Mouse (Mus musculus) lung, embryonic 16.5 days (tissue): ENCODE data around the gene Myom1. TPM values are rescaled to one million over a fixed set of nuclear protein-coding genes. Genes with fewer than 3 reads are reported as not detected.

Experiments
- ATAC-seq: fragments of 200-750 bp; cut with Nextera tagmentation; 2 replicates; pipeline ENCODE4 v1.8.0; 2017; ENCODE audit warnings: low read depth, mild to moderate bottlenecking, moderate library complexity
- H3K27ac ChIP-seq: fragments of 300-500 bp; sonication (generic); 2 replicates; pipeline ENCODE4 v1.5.1; 2014; ENCODE audit warnings: mild to moderate bottlenecking, control low read depth, low read length
- H3K27me3 ChIP-seq: fragments of 300-500 bp; sonication (generic); 2 replicates; pipeline ENCODE4 v1.6.1; 2014; ENCODE audit warnings: low read depth, low read length, mixed read lengths; ENCODE audit not compliant: control insufficient read depth, insufficient read depth
- H3K36me3 ChIP-seq: fragments of 300-500 bp; sonication (generic); 2 replicates; pipeline ENCODE4 v1.6.1; 2014; ENCODE audit warnings: low read length; ENCODE audit not compliant: control insufficient read depth, insufficient read depth
- H3K4me1 ChIP-seq: fragments of 300-500 bp; sonication (generic); replicated peaks from 2 replicates; pipeline ENCODE4 v1.6.1; 2014; ENCODE audit warnings: low read length, mixed read lengths; ENCODE audit not compliant: control insufficient read depth, insufficient read depth
- H3K4me2 ChIP-seq: fragments of 300-500 bp; sonication (generic); 2 replicates; pipeline ENCODE4 v1.6.1; 2014; ENCODE audit warnings: low read depth, low read length, control low read depth
- H3K4me3 ChIP-seq: fragments of 300-500 bp; sonication (generic); 2 replicates; pipeline ENCODE4 v1.5.1; 2014; ENCODE audit warnings: mild to moderate bottlenecking, low read length, control low read depth
- H3K9ac ChIP-seq: fragments of 300-500 bp; sonication (generic); 2 replicates; pipeline ENCODE4 v1.6.1; 2014; ENCODE audit warnings: low read length, control low read depth
- H3K9me3 ChIP-seq: fragments of 300-500 bp; sonication (generic); 2 replicates; pipeline ENCODE4 v1.6.1; 2016; ENCODE audit warnings: low read length; ENCODE audit not compliant: control insufficient read depth
- WGBS: fragments of 180-500 bp; shearing (Covaris S2); extraction: QIAGEN DNeasy Blood & Tissue Kit; methylation state at CpG from one replicate; pipeline ENCODE4 v1.1.7; 2014; 5-methylcytosine and 5-hydroxymethylcytosine counted together
- polyA plus RNA-seq: library from polyadenylated mRNA; unstranded; fragments of >200 nt; fragmentation: Nextera tagmentation; extraction: Ambion mirVana; gene quantifications from 2 replicates; pipeline ENCODE4 v1.2.1, GENCODE M21; 2015

The Myom1 gene
- polyA plus RNA-seq, 1 experiment from 2014 or later: 11.4 TPM

DNA sequence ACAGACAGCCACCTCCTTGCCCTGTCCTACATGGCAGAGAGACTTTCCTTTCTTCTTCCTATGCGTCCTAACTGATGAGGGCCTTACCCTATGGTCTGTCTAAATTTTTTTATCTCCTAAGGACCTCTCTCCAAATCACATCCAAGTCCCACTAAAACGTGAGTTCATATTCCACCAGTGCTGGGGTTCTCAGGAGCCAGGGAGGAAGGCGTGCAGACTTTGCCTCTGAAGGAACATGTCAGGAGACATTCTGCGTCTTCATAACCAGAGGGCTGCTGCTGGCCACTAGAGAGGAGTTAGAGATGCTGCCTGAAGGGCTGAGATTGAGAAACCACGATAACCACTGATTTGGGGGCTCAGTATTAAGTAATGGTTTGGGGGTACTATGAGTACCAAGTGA lies 4.5 kb downstream of the Myom1 start:
- Histone ChIP-seq H3K27ac (no peak overlapping the region), H3K27me3 (no peaks in the 10 kb centered on the region), H3K9ac (no peak overlapping the region), H3K4me3 (no peak overlapping the region), H3K4me2 (no peak overlapping the region), H3K9me3 (no peaks in the 10 kb centered on the region), H3K36me3 (no peaks in the 10 kb centered on the region), H3K4me1 (peaks cover 9% of the 10 kb centered on the region)
- 75% methylated on average over 5 of the region's 5 CpGs for WGBS
- ATAC-seq: no peak

DNA sequence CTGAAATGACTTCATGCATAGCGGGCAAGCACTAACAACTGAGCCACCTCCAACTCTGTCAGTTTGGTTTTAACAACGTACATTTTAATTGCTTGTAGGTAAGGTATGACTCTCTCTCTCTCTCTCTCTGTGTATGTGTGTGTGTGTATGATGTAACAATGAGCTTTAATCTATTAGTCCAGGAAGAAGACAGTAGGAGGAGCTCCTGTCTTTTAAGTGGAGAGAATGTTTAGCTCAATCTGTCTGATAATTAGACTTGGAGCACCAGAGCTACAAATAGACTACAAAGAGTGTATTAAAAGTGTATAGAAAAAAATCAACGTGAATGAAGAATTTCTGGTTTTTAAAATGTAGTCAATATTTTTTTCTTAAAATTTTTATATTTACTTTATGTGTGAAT lies 6.2 kb downstream of the Myom1 start:
- no peak overlapping the region for H3K27ac ChIP-seq

DNA sequence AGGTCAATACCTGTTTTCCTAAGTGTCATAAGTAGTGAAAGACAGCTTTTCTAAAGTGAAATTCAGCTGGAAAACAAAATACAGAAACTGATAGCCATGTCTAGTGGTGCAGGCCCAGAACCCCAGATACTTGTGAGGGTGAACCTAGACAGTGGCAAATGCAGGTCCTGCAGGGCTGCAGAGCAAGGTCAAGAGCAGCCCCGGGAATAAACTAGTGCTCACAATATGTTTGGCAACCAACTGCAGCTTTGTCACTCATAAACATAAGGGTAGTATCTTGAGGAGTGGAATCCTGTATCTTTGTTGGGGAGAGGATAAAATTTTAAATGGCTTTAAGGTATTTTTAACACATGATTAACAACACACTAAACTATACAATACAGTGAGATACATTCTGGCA lies 7.3 kb downstream of the Myom1 start:
- Histone ChIP-seq H3K27me3 (no peaks in the 10 kb centered on the region), H3K4me3 (no peak overlapping the region), H3K9me3 (no peaks in the 10 kb centered on the region), H3K27ac (no peak overlapping the region), H3K36me3 (no peaks in the 10 kb centered on the region), H3K9ac (no peak overlapping the region), H3K4me2 (no peak overlapping the region), H3K4me1 (peaks cover 4% of the 10 kb centered on the region; the same call in 1 of the 2 replicates)
- WGBS: 53% methylated on average over 1 of the region's 1 CpGs
- no peak for ATAC-seq

More for the DNA sequence above, 6.2 kb downstream of the Myom1 start:
- no peak overlapping the region for H3K4me2 ChIP-seq
- H3K4me1 ChIP-seq: peaks cover 4% of the 10 kb centered on the region
- ATAC-seq: no peak
- H3K27me3 ChIP-seq: no peaks in the 10 kb centered on the region
- H3K9ac ChIP-seq: no peak overlapping the region
- 74% methylated on average over 3 of the region's 3 CpGs for WGBS
- no peak overlapping the region for H3K4me3 ChIP-seq
- no peaks in the 10 kb centered on the region for H3K9me3 ChIP-seq
- H3K36me3 ChIP-seq: no peaks in the 10 kb centered on the region

DNA sequence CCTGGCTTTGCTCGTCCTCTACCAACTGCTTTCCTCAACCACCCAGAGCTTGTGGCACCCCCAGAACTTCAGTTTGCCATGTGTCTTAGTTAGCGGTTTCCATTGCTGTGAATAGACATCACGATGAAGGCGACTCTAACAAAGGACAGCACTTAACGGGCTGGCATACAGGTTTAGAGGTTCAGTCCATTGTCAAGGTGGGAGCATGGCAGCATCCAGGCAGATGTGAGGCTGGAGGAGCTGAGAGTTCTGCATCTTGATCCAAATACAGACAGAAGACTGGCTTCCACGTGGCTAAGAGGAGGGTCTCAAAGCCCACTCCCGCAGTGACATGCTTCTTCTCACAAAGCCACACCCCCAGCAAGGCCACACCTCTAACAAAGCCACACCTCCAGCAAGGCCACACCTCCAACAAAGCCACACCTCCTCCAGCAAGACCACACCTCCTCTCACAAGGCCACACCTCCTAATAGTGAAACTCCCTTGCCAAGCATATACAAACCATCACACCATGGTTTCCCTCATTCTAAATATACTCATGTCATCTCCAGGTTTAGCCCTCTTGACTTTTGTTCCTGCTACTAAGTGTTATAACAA lies 8.3 kb downstream of the Myom1 start:
- Histone ChIP-seq H3K27ac (no peak overlapping the region), H3K4me1 (peaks cover 4% of the 10 kb centered on the region; the same call in 1 of the 2 replicates), H3K4me2 (no peak overlapping the region), H3K9ac (no peak overlapping the region), H3K27me3 (no peaks in the 10 kb centered on the region), H3K9me3 (no peaks in the 10 kb centered on the region), H3K36me3 (no peaks in the 10 kb centered on the region), H3K4me3 (no peak overlapping the region)
- WGBS: 55% methylated on average over 7 of the region's 7 CpGs
- no peak for ATAC-seq

DNA sequence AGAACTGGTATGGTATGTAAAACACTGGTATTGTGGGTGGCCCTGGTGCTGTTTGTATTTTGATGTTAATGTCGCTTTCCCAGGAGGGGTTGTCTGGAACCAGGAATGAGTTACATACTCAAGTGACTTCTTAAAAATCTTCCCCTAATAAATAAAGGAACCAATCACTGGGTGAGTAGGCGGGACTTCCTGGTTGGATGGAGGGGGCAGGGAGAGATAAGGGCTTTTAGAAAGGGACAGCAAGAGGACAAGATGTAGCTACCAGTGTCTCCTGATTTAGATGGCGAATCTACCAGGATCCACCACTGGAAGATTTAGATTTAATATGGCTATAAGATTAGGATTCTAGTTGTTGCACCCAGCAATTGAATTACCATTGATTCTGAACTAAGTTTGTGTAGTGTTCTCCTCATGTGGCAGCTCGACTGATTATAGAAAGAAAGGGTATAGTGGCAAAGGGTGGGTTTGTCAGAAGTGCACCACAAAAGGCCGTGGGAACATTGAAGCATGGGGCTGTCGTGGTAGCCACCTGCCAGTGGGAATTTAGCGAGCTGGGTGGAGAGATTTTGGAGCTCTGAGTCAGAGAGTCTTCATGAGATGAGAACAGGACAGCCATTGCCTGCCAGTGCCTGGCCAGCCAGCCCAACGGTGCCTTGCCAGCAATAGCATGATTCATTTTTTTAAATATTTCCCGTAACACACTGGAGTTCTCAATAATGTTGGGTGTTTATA lies 9.7 kb downstream of the Myom1 start:
- no peak for ATAC-seq
- no peak overlapping the region for H3K27ac ChIP-seq
- H3K4me1 ChIP-seq: peaks cover 4% of the 10 kb centered on the region; the same call in 1 of the 2 replicates
- H3K4me2 ChIP-seq: no peak overlapping the region
- no peaks in the 10 kb centered on the region for H3K36me3 ChIP-seq
- no peak overlapping the region for H3K9ac ChIP-seq
- H3K9me3 ChIP-seq: no peaks in the 10 kb centered on the region
- WGBS: 83% methylated on average over 9 of the region's 9 CpGs
- H3K4me3 ChIP-seq: no peak overlapping the region
- no peaks in the 10 kb centered on the region for H3K27me3 ChIP-seq

DNA sequence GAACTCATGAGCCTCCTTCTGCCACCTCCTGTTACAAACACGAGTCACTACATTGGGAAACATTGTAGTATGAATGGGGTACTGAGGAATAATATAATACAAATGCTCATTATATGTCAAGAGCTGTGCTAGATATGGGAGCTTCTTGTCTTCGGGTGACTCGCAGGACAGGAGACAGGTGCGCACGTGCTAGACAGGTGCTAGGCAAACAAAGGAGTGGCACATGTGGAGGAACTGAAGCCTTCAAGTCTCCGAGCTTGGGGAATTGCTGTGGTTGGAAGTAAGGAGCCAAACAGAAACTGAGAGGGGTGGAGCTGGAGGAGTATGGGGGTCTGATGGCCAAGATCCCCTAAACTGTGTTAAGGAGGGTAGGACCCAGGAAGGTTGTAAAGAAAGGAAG lies 10.7 kb downstream of the Myom1 start:
- ATAC-seq: no peak
- Histone ChIP-seq H3K4me1 (peaks cover 4% of the 10 kb centered on the region; the same call in 1 of the 2 replicates), H3K36me3 (no peaks in the 10 kb centered on the region), H3K27ac (no peak overlapping the region), H3K27me3 (no peaks in the 10 kb centered on the region), H3K4me2 (no peak overlapping the region), H3K4me3 (no peak overlapping the region), H3K9ac (no peak overlapping the region), H3K9me3 (no peaks in the 10 kb centered on the region)
- 50% methylated on average over 6 of the region's 6 CpGs for WGBS

DNA sequence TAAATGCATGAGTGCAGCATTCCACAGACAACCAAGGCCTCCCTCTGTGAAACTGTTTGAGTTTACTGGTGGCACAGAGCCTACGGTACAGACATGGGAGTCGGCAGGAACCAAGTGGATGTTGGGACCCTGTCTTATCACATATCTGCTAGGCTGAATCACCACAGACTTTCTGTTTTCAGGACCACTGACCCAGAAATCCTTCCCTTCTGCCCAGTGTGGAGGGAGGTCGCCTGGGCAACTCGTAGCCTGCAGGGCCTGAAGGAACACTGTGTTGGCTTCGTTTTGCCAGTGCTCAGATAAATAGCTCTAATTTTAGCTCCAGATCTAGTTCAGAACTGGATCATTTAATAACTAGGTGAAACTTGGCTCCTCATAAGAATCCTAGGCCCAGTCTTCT lies 12.5 kb downstream of the Myom1 start:
- H3K9ac ChIP-seq: no peak overlapping the region
- no peaks in the 10 kb centered on the region for H3K36me3 ChIP-seq
- no peak overlapping the region for H3K27ac ChIP-seq
- no peak overlapping the region for H3K4me3 ChIP-seq
- H3K4me1 ChIP-seq: peaks cover 10% of the 10 kb centered on the region
- no peak overlapping the region for H3K4me2 ChIP-seq
- whole genome bisulfite sequencing: 64% methylated on average over 5 of the region's 5 CpGs
- H3K27me3 ChIP-seq: no peaks in the 10 kb centered on the region
- no peaks in the 10 kb centered on the region for H3K9me3 ChIP-seq
- no peak for ATAC-seq

DNA sequence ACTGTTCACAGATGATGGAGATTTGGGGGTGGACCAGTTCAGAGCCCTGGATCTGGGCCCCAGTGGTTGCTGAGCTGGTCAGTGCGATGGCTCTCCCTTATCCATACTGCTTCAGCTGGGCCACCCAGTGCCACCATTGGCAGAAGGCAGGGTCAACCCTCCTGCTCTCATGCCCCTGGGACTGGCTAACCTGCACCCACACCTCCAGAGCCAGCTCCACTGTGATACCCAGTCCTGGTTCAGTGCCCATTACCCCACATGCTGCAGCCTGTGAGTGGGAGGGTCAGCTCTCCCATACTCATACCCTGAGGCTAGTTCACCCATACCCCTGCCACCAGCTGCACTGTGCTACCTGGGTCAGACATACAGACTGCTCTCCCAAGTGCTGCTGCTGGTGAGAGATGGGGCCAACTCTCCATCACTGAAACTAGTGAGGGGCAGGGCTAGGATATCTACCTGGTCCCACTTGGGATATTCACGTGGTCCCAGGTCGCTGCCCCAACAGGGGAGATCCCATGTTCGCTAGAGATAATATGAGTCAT lies 15.1 kb downstream of the Myom1 start:
- no peaks in the 10 kb centered on the region for H3K36me3 ChIP-seq
- H3K9ac ChIP-seq: no peak overlapping the region
- H3K27me3 ChIP-seq: no peaks in the 10 kb centered on the region
- no peak overlapping the region for H3K27ac ChIP-seq
- ATAC-seq: no peak
- WGBS: 91% methylated on average over 4 of the region's 4 CpGs
- no peak overlapping the region for H3K4me2 ChIP-seq
- peaks cover 11% of the 10 kb centered on the region for H3K4me1 ChIP-seq
- H3K9me3 ChIP-seq: no peaks in the 10 kb centered on the region
- no peak overlapping the region for H3K4me3 ChIP-seq

DNA sequence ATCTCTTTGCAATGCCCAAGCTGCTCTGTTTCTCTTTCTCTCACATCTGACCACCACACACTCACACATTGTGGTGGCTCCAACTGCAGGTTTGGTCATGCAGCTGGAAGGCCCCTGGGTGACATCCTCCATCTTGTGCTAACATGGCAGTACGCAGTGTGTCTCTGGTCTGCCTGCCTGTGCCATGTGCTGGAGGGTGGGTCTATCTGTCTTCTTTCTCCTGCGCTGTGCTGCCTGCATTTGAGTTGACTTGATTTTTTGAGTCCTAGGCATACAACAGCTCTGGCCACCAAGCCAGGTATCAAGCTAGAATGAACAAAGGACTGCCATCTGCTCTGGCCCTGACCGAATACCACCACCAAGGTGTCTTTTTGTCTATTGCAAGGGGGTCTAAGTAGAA lies 15.7 kb downstream of the Myom1 start:
- Histone ChIP-seq H3K9me3 (no peaks in the 10 kb centered on the region), H3K27ac (no peak overlapping the region), H3K4me2 (no peak overlapping the region), H3K27me3 (no peaks in the 10 kb centered on the region), H3K4me1 (peaks cover 11% of the 10 kb centered on the region), H3K4me3 (no peak overlapping the region), H3K36me3 (no peaks in the 10 kb centered on the region), H3K9ac (no peak overlapping the region)
- no peak for ATAC-seq
- WGBS: 93% methylated on average over 3 of the region's 3 CpGs
